Mouse (Mus musculus) heart, adult 18-20 months (tissue): Measurements from ENCODE around the gene Prdm11. TPM values are rescaled to one million over a fixed set of nuclear protein-coding genes. Genes with fewer than 3 reads are reported as not detected.

Experiments used
- DNase-seq, 2 experiments: peaks; one replicate each; pipeline ENCODE4 v3.0.0; 2021 to 2022; ENCODE audit warnings: mixed read lengths in 1 of 2
- total RNA-seq, 2 experiments: library from RNA; stranded (reverse); gene quantifications; 2 replicates each; pipeline ENCODE4 v1.2.3; 2021

The Prdm11 gene
- total RNA-seq, 2 experiments from 2014 or later: 8.4 to 9.5 TPM

DNA sequence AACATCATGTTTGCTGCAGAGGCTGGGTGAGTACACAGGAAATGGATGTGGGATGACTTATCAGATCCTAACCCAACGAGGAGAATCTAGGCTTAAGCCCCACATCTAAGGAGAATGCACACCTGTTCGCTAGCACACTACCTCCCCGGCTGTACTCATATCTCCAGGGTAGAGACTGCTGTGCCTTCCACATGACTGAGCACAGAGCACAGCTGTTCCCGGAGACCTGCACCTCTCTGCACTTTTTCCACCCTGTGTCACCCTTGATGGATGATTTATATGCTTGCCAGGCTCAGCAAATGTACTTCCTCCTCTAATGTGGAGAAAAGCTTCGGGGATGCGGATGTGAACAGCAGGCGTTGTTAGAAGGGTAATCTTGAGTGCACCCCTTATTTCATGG lies 114.9 kb downstream of the Prdm11 start:
- no peak for DNase-seq

DNA sequence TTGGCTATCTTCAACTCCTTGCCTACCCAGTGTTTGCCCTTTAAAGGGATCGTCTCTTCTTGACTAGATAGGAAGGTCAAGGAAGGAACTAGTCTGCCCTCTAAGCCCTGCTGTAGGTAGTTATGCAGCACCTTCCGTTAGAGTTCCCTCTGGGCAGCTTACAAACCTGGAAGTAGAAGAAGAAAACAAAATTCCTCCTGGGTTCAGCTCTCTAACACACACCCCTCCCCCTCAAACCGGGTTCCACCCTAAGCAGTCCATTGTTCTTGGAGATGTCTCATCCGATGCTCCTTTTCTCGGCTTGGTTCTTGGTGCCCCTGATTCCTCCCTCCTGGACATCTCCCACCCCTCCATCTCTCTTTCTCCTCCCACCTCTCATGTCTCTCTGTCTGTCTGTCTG lies 116.3 kb downstream of the Prdm11 start:
- DNase-seq: no peak

DNA sequence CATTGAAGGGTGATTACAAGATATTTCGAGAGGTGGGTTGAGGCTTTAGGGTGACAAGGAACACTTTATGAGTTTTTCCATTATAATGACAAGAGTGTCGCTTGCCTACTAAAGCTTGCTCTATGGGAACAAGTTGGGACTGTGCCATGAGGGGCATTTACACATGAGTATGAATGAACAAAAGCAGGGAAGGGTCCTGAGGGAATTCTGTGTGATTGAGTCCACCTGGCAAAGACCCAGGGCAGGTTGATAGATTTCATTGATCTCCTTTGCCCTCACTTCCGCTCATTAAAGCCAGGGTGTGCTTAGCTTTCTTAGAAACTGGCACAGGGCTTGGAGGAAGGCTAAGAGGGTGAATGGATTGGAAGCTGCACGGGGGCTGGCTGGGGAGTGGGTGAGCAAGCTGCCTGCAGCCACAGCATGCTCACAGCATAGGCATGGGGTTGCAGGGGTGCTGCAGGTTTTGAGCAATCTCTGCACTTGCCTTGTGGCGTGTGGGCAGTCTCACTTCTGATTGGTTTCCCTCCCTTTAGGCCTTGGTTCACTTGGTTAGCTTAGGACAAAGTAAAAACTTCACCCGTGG lies 121.2 kb downstream of the Prdm11 start:
- DNase-seq: no peak

DNA sequence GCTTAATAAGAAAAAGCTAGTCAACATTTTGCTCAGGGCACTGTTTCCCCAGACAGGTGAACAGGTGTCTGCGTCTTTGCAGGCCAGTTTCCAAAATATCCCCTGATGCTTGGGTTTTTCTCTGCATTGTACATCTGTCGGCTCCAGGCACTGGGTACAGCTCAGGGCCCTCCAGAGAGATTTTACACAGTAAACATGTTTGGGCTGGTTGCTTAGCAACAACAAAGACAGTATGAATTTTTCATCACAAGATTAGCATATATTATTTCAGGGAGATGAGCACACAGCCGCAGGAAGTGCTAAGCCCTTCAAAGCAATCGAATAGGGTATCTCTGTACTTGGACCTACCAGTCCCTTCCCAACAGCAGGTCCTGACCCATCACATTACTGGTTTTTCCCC lies 125.3 kb downstream of the Prdm11 start:
- no peak for DNase-seq

DNA sequence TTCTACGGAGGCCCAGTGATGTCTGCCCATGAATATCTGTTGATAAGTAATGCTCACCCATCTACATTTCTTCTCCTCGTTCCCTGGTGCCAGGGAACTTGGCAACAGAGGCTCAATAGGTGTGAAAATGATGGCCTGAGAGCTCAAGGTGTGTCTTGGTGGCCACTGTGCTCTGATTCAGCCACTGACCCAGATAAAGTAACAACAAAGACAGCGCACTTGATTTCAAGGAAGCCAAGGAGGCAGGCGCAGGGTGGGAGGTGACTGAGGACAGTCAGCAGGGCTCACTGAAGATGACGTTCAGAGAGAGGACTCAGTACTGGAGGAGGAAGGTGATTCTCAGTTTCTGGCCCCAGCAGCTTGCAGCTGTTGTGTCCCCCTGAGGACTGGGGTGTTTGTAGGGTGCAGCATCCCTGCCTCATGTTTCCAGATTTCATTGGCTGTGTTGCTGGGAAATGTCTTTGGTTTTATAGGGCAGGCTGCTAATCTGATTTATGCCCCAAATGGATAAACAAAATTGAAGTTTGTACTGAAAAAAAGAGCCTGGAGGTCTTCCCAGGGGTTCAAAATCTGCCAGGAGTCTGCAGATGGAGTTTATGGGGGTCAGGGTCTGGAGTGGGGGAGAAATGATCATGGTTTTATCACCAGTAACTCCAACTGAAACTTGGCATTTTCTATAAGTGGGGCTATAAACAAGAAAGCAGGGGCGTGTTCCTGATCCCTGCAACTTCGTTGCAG lies 128.4 kb downstream of the Prdm11 start:
- no peak for DNase-seq

DNA sequence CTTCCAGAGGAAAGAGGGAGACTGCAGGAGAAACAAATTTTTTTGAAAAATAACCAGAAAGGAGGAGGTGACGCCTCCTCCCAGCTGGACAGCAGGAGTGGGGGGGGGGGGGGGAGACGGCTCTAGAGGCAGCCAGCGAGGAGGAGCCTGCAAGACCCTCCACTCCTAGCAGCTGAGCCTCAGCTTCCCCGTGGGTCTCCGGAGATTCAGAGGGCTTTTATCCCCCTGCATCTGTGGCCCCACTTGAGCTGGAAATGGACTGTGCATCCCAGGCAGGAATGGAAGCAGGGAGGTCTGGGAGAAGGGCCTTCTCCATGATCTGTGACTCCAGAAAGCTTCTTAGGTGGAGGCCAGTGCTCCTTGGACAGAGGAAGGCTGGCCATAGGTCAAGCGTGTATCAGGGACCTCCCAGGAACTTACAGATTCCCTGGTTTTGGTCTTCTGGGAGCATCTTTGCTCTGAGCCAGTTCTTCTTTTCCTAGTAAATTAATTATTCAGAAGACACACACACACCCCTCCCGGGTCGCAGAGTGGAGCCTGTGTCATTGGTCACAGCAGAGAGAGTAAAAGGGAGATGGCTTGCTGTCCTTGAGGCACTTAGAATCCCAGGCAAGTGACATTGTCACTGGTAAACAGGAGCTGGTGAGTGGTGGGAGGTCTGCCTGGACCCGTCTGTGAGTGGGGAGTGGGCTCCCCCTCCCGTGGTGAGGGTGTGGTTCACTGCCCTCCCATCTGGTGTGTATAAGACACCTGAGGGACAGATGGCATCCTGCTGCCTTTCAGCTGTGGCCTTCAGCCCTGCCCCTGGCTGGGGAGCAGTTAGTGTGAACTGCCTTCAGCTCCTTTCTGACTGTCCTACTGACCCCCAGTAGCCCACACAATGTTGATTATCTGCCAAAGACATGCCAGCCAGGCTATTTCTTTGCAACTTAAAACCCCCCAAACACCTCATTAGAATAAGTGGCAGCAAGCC lies 130.0 kb downstream of the Prdm11 start:
- DNase-seq: no peak

Other genes with a start within 250 kb of the Prdm11 start
- under 1 TPM; 0.32 to 0.75 TPM for gene Syt13, start 131.1 kb downstream of the Prdm11 start, total RNA-seq
- gene Trp53i11, start 141.4 kb upstream of the Prdm11 start, total RNA-seq: 10 to 100 TPM; 26.7 to 30.5 TPM